Mouse (Mus musculus): ENCODE measurements around the gene Peg12.

- TF ChIP-seq CTCF (IDR thresholded peaks at IDR 0.05; ENCODE audit: borderline replicate concordance, insufficient read depth, low read depth, low read length) (no peak), POLR2A (IDR thresholded peaks at IDR 0.05; ENCODE audit: borderline replicate concordance, insufficient read depth, low read length) (no peak)
Observed at GRCm38 (mm10) chr7:62486139-62486538, 21.8 kb upstream of the Peg12 start.

Measured in cerebellum, adult 2 months (tissue).